Mouse (Mus musculus) hematopoietic stem cell, adult 5-6 weeks (primary cell): ENCODE measurements around the gene Pabpn1. TPM values are rescaled to one million over a fixed set of nuclear protein-coding genes. Genes with fewer than 3 reads are reported as not detected.

Experiments
- ATAC-seq, 2 experiments: fragments of 125-278 bp in 1 of 2; replicated peaks in 1 of 2; 2 replicates each; pipeline ENCODE4 v1.8.0; 2016 to 2017; ENCODE audit warnings: inconsistent platforms in 2 of 2, mild to moderate bottlenecking in 2 of 2, moderate number of reproducible peaks in 2 of 2, low read depth in 1 of 2, moderate TSS enrichment in 1 of 2; ENCODE audit not compliant: low FRiP score in 2 of 2, poor library complexity in 2 of 2, severe bottlenecking in 2 of 2, insufficient read depth in 1 of 2, low TSS enrichment in 1 of 2
- total RNA-seq: library from RNA; stranded (forward); fragments of 172-1452, 232-1000 nt; gene quantifications from 2 replicates; pipeline ENCODE4 v1.2.3, GENCODE M21; 2017

The Pabpn1 gene
- total RNA-seq, 1 experiment from 2014 or later = 313 TPM

DNA sequence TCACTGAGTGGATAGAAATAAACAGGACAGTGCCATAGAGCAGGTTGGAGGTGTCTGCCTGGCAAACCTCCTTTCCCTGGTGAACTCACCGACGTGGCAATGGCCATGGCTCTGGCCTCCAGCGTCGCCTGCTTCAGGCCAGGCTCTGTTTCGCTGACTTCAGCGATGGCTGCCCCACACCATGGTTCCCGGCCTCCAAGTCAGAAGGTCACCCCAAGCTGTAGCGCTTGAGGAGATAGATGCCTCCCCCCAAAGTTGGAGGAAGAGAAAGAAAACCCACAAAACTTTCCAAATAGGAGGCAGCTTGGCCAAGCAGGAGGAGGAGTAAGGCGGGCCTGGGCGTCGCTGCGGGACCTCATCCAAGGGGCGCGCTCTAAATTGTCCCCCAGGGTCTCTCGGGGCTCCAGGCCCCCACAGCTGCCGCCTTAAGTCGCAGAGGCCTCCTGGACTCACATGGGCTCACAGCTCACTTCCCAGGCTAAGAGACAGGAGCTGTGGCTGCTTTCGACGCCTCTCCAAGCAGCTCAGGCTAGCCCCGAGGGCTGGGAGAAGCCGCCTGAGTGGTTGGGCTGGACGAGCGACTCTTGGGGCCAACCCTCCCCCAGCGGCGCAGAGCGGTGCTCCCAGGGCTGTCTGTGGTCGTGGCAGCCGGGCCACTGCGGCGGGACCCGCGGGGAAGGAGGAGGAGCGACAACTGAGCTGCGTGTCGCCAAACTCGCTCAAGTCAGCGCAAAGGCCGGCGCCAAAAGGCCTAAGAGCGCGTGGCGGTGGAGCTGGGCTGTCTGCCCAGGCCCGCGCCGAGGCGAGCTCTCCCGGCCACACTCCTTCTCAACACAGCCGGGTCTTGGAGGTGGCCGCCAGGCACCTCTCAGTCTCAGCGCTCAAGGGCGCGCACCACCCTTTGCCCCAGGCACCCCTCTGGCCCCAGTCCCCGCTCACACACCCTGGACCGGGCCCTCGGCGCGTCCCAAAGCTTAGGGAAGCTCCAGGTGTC is 33.3 kb downstream of the Pabpn1 start, which contains the start of gene Efs:
TSS of gene Efs (minus strand) at position 778 of the 994 bp plus-strand sequence.
- ATAC-seq = peak; percentile 44 to 63; a peak in 3 of 4 replicates

DNA sequence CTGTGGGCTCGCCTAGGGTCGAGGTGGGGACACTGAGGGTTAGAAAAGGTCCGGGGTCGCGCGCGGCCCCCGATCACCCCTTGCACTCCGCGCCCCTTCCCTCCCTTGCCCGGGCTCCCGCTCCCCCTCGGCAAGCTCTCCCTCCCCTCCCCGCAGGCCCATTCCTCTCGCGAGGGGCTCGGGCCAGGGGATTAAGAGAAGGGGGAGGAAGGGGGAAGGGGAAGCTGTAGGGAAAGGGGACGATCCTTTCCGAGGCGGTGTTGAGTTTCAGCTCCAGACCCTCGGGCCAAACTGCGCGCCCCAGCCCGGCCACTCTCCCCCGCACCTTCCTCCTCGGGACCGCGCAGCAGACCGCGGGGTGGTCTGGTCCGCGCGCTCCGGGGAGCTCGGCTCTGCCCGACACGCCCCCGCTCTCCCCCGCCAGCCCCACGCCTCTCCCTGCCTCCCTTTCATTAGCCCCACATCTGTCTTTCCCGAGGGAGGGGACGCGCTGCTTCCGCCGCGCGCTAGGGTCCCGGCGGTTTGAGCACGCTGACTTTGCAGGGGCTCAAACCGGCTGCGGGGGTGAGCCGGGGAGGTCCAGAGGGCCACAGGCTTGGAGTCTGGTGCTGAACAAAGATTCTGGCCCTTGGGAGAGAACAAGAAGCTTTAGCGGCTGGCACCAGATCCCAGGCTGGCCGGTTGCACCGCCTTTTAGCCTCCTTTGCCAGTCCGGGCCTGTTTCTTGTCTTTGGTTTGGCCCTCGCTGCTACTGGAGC is 34.3 kb downstream of the Pabpn1 start:
- ATAC-seq = no peak

DNA sequence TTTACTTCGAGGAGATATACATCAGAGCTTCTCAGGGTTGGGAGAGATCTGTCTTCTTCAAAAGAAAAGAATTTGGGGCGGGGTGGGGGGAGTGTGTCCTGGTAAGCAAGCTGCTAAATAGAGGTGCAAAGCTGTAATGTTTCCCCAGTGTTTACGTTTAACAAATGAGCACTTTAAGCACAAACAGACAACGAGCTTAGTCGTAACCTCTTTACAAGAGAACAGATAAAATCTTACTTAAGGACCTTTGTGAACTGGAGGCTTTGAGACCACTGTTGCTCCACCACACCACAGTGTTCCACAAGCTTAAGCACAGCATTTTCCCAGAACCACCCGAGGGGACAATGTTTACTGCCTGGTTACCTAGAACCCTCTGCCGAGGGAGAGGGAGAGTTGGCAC is 35.0 kb downstream of the Pabpn1 start:
- ATAC-seq = no peak

DNA sequence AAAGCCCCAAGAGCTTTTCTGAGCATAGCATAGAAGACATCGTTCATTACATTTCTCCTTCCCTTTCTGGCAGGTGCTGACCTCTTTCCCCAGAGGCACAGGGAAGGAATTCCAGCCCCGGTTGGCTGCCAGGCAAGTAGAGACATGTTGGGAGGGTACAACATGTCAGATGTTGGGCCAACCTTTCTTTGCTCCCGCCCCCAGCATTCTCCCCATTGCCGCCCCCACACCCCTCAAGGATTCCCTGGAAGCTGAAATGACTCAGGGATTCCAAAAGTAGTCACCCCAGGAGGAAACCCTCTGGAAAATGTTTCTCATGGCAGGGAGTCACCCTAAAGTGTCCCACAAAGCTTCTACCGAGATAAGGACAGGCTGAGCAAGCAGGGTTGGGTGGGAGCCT is 37.5 kb downstream of the Pabpn1 start:
- ATAC-seq = no peak

DNA sequence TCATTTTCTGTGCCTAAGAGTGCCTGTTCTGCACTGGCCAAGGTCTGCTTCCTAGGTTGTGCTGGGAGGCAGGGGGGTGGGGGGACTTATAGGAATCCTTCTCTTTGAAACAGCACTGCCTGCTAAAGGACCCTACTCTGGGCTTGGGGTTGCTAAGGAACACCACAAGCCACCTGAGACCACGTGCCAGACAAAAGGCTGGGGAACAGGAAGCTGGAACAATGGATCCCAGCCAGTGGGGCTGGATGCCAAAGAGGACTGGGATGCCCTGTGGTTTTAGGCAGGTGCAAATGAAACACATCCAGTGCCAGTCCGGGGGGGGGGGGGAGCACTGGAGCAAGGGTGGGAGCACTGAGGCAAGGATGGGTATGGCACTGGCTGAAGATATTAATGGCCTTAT is 38.1 kb downstream of the Pabpn1 start:
- ATAC-seq = no peak

DNA sequence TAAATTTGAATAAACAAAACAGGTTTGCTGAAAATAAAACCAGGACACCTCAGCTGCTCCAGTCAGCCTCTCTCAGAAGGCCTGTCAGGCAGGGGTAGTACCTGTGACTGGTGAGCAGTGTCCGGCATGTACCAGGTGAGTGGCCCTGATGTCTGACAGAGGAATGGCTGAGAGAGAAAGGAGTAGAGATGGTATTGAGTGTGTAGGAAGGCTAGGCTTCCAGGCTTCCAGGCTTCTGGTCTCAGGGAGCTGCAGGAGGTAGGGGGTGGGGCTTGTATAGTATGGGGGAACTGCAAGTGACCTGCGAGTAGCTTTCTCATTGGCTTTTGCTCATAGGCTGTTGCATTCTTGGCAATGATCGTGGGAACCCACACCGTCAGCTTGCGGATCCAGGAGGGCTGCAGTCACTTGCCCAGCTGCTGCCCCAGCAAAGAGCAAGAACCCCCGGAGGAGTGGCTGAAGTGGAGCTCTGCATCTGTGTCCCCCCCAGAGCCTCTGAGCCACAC is 40.4 kb downstream of the Pabpn1 start, which contains the start of gene Il25:
TSS of gene Il25 (plus strand) at position 51 of the 506 bp plus-strand sequence.
- ATAC-seq = no peak

DNA sequence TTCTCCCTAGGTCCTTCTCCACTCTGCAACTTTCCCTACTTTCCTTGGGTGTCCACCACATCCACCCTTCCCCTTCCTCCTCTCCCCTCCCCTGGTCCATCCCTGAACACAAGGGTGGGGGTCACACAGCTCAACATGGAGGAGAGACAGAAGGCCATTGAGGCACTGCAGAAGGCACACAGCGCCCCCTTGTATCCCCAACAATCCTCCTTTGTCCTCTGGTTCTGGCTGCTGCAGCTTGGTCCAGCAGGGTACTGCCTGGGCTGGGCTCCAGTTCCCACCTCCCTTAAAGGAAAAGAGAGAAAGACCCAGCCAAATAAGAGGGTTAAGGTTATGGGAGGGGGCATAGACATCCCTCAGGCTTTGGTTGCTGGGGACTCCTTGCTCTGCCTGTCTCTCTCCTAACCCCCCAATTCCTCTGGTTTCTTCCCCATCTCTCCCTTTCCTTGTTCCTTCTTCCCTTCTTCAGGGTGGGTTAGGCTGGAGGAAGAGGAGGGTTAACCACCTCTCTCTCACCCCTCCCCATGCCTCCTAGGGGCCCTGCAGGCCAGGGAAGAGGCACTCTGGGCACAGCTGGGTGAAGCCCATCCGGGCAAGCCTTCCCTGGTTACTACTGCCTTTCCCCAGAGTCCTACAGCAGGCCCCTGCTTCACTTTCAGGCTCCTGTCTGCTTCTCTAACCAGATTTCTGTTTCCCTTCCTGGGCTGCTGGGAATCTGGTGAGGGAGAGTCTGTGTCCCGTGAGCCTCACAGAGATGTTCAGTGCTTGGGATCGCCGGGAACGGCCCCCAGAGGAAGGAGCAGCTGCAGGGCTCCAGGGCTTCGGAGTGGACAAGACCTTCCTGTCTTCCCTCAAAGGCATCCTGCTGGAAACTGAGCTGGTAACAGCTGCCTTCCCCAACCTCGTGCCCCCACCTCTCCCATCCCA is 43.9 kb downstream of the Pabpn1 start, which contains the start of gene Cmtm5:
TSS of gene Cmtm5 (plus strand) at position 358 of the 927 bp plus-strand sequence.
- ATAC-seq = no peak

DNA sequence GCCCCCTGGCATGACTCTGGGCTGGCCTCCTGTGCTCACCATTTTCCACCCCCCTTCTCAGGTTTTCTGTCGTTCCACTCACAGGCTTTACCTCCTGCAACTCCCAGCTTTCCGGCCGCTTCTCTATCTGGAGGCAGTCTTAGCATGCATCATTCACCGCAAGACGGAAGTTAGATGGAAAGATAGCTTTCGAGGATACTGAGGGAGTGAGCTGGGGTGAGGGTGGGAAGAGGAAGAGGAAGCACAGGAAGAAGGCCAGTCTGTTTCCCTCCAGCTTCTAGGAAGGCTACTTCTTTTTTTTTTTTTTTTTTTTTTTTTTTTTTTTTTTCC is 44.5 kb downstream of the Pabpn1 start:
- ATAC-seq = peak; percentile 57 to 66

DNA sequence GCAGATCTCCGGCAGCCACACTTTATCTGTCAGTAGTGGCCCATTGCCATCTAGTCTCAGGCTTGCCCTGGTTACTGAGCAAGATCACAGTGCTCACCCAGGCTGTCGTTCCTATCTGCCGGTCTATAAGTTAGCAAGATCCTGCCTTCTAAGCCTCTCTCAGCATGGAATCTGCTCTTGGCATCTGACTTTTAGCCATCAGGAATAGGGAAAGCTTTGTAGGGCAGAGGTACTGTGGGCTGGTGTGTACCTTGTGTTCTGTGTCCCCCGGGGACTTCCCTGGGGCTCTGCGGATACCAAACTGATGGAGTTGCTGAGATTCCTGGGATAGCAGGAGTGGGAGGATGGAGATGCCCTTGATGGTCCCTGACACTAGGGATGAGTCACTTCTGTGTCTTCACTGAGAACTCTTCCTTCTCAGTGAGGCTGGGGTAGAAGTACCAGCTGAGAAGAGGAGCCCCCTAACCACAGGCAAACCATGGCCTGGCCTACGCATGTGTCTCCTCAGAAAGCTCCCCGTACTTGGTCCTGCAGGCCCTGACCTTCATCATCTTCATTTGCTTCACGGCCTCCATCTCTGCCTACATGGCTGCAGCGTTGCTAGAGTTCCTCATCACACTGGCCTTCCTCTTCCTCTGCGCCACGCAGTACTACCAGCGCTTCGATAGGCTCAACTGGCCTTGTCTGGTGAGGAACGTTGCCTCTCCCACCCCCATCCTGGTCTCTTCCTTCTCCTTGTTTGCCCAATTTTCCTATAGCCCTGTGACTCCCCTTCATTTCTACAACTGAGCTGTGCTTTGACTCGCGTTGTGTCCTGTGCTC is 45.3 kb downstream of the Pabpn1 start:
- ATAC-seq = no peak

DNA sequence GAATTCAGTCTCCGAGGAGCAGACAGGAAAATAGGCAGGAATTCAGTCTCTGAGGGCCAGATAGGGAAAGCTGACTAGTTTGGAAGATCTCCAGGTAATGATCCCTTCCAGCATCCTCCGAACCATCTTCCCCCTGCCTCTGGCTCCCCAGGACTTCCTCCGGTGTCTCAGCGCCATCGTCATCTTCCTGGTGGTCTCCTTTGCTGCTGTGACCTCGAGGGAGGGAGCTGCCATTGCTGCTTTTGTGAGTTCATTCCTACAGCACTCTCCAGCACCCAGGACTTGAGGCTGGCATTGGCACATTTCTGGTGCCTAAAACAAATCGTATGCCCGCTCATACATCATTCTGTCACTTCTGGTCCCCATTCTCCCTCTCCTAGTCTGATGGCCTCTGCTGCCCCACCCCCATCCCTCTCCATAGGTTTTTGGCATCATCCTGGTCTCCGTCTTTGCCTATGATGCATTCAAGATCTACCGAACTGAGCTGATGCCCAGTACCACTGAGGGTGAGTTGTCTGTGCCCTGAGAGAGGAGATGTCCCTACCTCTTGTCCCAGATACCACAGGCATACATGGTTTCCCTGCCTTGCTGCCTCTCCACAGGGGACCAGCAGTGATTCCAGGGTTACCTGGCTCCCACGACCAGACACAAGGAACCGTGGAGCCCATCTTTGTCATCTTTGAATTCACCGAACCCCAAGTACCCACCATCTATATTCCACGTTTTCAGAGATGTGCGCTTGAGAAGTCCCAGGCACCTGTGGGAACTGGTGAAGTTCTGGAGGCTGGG is 46.3 kb downstream of the Pabpn1 start:
- no peak for ATAC-seq

DNA sequence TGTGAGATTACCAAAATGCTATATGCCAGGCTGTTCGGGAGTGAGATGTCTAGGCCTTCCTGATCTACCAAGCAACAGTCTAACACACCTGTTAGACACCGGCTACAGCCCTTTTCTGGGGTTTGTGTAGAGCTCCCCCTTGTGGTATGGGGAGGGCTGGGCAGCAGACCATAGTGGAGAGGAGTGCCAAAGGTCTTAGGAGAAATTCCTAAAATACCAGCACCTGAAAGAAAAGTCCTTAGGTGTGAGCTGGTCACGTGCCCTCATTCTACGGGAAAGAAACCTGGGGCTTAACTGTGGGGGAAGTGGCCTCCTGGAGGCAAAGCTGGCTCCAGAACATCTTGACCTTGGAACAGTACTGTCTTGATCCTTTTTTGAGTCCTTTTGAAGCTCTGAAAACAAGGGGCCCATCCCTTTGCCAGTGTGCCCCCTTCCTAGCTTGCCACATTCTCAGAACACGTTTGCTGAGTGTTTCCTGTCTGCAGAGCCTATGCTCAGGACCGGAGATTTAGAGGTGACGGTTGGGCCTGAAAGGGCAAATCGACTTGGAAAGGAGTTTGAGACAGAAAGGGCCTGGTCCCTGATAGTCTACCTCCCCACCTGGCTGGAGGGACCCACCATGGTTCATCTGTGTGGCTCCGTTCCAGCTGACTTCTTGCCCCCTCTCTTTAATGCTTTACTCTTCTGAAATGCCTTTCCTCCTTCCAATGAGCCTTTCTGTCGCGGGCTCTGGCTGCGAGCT is 47.3 kb downstream of the Pabpn1 start:
- peak; percentile 44 to 73; a peak in 1 of 4 replicates for ATAC-seq

DNA sequence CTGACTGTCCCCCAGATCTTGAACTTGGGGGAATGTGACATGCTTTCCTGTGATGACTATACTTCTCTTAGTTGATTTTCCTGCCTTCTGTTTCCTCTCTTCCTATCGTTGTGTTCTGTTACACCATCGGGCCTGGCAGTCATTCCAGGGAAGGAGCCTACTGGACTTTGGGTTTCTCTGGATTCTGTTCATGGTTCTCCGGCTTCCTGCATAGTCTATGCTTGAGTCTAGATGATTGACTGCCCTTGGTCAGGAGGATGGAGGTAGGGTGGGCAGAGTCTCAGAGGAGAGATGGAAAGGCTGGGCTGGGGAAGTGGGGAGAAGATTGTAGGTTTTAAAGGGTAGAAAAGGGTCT is 47.9 kb downstream of the Pabpn1 start:
- no peak for ATAC-seq

DNA sequence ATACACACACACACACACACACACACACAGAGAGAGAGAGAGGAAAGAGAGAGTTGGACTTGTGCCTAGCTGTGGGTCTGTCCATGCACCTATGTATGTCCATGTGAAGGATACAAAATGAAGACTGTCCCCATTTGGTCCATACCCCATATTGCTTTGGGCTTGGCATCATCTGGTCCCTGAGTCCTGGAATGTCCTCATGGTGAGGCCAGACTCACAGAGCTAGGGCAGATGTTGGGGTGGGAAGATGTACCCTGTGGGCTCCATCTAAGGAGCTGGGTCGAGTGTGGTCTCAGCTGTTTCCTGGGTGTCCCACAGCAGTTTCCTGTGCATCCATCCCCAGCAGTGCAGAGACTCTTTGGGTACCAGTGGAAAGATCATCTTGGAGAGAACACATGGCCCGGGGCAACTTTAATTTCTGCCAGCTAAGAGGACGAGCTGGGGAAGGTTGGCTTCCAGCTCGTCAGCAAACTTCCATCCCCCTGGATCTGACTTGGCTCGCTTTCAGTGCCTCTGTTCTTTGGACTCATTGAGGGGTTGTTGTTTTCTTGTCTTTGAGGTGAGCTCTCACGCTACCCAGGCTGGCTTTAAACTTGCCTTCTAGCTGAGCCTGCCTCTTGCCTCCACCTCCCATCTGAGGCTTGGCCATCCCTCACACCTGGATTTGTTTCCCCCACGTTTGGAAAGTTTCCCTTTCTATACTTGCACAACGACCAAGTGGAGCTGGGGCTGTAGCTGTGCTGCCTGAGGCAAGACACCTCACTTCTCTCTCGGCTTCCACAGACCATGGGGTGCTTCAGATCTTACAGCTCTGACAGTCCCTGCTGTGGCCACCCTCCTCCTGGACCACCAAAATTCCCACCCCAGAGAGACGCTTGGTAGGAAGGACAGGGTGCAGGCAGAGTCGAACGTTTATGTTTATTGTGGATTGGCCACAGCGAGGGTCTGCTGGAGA is 49.0 kb downstream of the Pabpn1 start:
- no peak for ATAC-seq

DNA sequence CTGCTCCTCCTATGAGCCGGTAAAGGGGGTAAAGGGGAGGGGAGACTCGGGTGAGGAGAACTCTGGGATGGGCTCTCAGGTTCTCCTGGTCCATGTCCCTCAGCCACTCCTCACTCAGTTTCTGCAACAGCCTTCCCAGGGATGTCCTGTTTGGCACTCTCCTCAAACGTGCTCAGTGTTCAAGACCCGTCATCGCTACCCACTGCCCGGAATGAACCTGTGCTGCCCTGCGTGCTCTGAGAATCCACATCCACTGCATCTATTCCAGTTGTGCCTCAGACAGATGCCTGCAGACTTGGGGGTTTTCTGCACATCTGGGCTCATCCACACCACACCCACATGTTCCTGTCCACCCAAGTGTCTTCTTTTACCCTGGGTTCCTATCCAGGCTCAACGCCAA is 50.2 kb downstream of the Pabpn1 start:
- no peak for ATAC-seq
